Mouse (Mus musculus): ENCODE measurements around the gene Gm9745. TPM values are rescaled to one million over a fixed set of nuclear protein-coding genes. Genes with fewer than 3 reads are reported as not detected.

The Gm9745 gene
- polyA plus RNA-seq (2017; shearing (Covaris generic)) = not detected

GRCm38 (mm10) chr13:8948131-8948530 is at the start of gene Gm9745:
TSS of gene Gm9745 (minus strand) at chr13:8948231.

GRCm38 (mm10) chr13:8995990-8996786 is 48.2 kb upstream of the Gm9745 start, which contains the start of gene Gtpbp4:
TSS of gene Gtpbp4 (minus strand) at chr13:8996083.

DNA sequence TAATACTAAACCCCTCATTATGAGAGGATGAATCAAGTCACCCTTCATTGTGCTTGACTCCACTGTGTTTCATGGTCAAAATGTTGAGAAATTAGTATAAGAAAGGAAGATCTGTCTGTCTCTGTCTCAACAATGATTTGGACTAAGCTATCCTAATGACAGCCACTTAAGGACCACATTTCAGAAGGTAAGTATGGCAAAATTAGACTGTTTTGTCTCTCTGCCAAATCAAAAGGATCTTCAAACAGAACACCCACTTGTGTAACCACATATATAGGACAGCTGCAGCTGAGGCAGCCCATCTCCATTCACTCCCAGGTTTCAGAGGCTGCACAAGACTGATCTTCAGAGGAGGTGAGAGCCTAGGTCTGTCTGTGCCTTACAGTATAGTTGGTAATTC is 4.5 kb upstream of the Gm9745 start, which contains the start of gene Idi2:
Idi2 (plus strand) TSS at position 301 of the 400 bp plus-strand sequence.

Other genes with a start within 250 kb of the Gm9745 start
- gene Wdr37, start 76.3 kb downstream of the Gm9745 start, polyA plus RNA-seq (2017; shearing (Covaris generic)) = 35.0 TPM
- gene Idi1, start 62.7 kb downstream of the Gm9745 start, polyA plus RNA-seq (2017; shearing (Covaris generic)) = 36.4 TPM
- not detected for gene Idi2, start 4.6 kb upstream of the Gm9745 start, polyA plus RNA-seq (2017; shearing (Covaris generic))
- gene Gtpbp4, start 47.9 kb upstream of the Gm9745 start, polyA plus RNA-seq (2017; shearing (Covaris generic)) = 104 TPM
- gene Larp4b, start 145.7 kb upstream of the Gm9745 start, polyA plus RNA-seq (2017; shearing (Covaris generic)) = 16.4 TPM

Data from inflammation-experienced regulatory T-cells, adult 16 weeks (primary cell).